Mouse (Mus musculus): ENCODE measurements around the gene Radil. TPM values are rescaled to one million over a fixed set of nuclear protein-coding genes. Genes with fewer than 3 reads are reported as not detected.
A peak's percentile ranks its signal among the peaks of the same experiment; 100 is the strongest.

Radil gene
- polyA plus RNA-seq, 1 experiment: 1.9 TPM

DNA sequence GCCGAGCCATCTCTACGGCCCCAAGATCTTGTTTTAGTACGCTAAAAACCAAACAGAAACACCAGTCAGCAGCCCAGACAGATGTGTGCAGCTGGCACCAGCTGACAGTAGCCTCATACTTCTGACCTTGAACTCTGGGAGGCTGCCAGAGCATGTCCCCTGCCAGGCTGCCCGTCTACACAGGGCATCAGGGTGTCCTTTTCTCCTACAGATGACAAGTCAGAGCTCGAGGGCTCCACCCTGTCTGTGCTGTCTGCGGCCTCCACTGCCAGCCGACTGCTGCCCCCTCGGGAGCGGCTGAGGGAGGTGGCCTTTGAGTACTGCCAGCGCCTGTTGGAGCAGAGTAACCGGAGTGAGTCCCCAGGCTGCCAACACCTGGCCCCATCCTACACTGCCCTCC, 81.1 kb downstream of the Radil start:
- Histone ChIP-seq H3K9me3 (no peaks in the 10 kb centered on the region), H3K4me1 (peaks cover 26% of the 10 kb centered on the region), H3K27me3 (replicated peaks) (no peaks in the 10 kb centered on the region), H3K36me3 (replicated peaks; ENCODE audit: low read length) (peaks cover 87% of the 10 kb centered on the region), H3K4me3 (replicated peaks) (no peak overlapping the region)
- no peak for TF ChIP-seq FLI1 (IDR thresholded peaks at IDR 0.05; ENCODE audit: low read length)
- TF ChIP-seq GATA1 (IDR thresholded peaks at IDR 0.05; ENCODE audit: borderline replicate concordance, low read length): no peak

DNA sequence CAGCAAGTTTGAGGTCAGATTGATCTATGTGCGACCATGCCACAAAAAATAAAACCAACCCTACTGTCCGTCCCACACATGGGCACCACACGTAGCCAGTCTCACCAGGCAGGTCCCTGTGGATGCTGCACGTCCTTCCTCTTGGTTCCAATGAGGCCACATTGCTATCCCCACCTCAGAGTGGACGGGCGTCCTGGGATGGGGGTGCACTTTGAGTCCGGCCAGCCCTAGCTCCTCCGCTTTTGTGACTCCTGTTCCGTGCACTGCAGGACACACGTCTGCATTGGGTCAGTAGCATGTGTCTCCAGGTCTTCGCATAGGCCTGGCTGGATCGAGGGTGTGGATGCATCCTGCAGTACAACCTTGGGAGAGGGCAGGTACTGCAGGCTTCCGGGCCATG, 82.5 kb downstream of the Radil start:
- H3K4me1 ChIP-seq: peaks cover 22% of the 10 kb centered on the region
- peaks cover 73% of the 10 kb centered on the region for H3K36me3 ChIP-seq (replicated peaks; ENCODE audit: low read length)
- no peak for TF ChIP-seq FLI1 (IDR thresholded peaks at IDR 0.05; ENCODE audit: low read length)
- TF ChIP-seq GATA1 (IDR thresholded peaks at IDR 0.05; ENCODE audit: borderline replicate concordance, low read length): no peak

DNA sequence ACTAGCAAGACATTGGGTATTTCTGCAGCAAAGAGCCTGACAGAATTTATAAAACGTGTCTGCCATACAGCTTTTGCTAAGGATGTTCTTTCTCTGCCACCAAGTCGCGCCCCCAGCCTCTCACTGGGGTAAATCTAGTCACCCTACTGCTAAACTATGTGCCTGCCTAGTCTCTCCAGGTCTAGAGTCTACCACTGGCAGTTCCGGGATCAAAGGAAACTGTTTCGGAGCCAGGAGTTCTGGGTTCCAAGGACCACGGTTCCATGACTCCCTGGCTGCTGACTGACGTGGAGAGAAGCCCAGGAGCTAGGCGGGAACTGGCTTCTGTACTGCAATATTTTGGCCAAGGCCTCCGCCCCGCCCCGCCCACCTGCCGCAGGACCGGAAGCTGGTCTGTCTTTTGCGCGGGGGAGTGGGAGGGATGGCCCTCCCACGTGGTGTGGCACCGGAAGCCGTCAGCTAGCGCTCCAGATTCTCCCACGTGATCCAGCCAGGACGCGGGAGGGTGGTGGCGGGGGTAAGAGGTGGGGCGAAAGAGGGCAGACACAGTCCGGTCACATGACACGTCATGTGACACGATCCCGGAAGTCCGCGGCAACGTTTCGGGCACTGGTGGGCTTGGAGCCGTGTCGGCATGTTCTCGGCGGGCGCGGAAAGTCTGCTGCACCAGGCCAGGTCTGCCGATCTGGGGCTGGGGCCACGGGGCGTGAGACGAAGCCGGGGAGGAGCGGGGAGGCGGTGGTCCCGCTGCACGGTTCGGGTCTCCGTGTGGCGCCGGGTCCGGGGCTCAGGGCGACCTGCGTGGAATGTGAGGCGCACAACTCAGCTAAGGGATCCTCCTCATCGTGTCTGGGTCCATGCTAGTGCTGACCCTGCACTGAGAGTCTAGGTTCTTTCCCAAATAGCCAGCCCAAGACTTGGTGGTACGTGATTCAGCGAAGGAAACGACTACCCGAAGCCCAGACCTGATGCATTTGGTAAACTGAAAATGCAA, 87.1 kb downstream of the Radil start, which contains the start of gene Ap5z1:
Gene Ap5z1, plus strand, starts transcription at position 484 of the 994 bp plus-strand sequence.
- peaks cover 8% of the 10 kb centered on the region for H3K9me3 ChIP-seq
- peak within 1 kb of the TSS; percentile 95 for H3K4me3 ChIP-seq (replicated peaks)
- peaks cover 64% of the 10 kb centered on the region for H3K36me3 ChIP-seq (replicated peaks; ENCODE audit: low read length)
- H3K27me3 ChIP-seq (replicated peaks): no peaks in the 10 kb centered on the region
- no peak for TF ChIP-seq GATA1 (IDR thresholded peaks at IDR 0.05; ENCODE audit: borderline replicate concordance, low read length)
- peak; percentile 86; the same call in 1 of the 2 replicates for TF ChIP-seq FLI1 (IDR thresholded peaks at IDR 0.05; ENCODE audit: low read length)
- H3K4me1 ChIP-seq: peaks cover 41% of the 10 kb centered on the region

More for the DNA sequence above, 82.5 kb downstream of the Radil start:
- Histone ChIP-seq H3K9me3 (no peaks in the 10 kb centered on the region), H3K27me3 (replicated peaks) (no peaks in the 10 kb centered on the region), H3K4me3 (replicated peaks) (no peak overlapping the region)

DNA sequence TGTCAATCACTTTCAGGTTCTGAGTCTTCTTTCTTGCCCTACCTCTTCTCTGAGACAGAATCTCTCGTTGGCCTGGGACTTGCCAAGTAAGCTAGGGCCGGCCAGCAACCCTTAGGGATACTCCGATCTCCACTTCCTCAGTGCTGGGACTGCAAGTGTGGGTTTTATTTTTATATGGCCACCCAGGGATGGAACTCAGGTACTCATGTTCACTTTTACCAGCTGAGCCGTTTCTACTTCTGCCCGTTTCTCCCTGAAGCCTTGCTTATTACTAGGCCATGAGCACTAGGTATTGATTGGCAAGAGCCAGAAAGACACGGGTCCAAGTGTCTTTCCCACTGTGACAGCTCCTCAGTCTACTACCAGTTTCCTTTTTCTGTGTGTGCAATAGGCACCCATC, 87.9 kb downstream of the Radil start:
- peaks cover 64% of the 10 kb centered on the region for H3K36me3 ChIP-seq (replicated peaks; ENCODE audit: low read length)
- H3K27me3 ChIP-seq (replicated peaks): no peaks in the 10 kb centered on the region
- TF ChIP-seq GATA1 (IDR thresholded peaks at IDR 0.05; ENCODE audit: borderline replicate concordance, low read length) (no peak), FLI1 (IDR thresholded peaks at IDR 0.05; ENCODE audit: low read length) (no peak)
- peaks cover 49% of the 10 kb centered on the region for H3K4me1 ChIP-seq
- H3K9me3 ChIP-seq: peaks cover 8% of the 10 kb centered on the region
- H3K4me3 ChIP-seq (replicated peaks): peak overlapping the region; percentile 95

DNA sequence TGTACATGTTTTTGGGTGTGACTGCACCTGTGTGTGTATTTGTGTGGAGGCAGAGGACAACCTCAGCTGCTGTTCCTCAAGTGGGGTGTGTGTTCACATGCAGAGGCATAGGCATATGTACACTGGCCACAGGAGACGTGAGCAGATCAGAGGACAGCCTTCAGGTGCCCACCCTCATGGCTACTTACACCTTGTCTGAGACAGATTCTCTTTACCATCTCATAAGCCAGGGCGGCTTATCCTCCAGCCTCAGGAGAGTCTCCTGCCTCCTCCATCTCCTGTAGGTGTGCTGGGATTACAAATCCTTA, 88.3 kb downstream of the Radil start:
- TF ChIP-seq FLI1 (IDR thresholded peaks at IDR 0.05; ENCODE audit: low read length): no peak
- TF ChIP-seq GATA1 (IDR thresholded peaks at IDR 0.05; ENCODE audit: borderline replicate concordance, low read length): no peak
- Histone ChIP-seq H3K4me1 (peaks cover 51% of the 10 kb centered on the region), H3K4me3 (replicated peaks) (peak overlapping the region; percentile 15), H3K9me3 (peaks cover 8% of the 10 kb centered on the region), H3K36me3 (replicated peaks; ENCODE audit: low read length) (peaks cover 64% of the 10 kb centered on the region), H3K27me3 (replicated peaks) (no peaks in the 10 kb centered on the region)

DNA sequence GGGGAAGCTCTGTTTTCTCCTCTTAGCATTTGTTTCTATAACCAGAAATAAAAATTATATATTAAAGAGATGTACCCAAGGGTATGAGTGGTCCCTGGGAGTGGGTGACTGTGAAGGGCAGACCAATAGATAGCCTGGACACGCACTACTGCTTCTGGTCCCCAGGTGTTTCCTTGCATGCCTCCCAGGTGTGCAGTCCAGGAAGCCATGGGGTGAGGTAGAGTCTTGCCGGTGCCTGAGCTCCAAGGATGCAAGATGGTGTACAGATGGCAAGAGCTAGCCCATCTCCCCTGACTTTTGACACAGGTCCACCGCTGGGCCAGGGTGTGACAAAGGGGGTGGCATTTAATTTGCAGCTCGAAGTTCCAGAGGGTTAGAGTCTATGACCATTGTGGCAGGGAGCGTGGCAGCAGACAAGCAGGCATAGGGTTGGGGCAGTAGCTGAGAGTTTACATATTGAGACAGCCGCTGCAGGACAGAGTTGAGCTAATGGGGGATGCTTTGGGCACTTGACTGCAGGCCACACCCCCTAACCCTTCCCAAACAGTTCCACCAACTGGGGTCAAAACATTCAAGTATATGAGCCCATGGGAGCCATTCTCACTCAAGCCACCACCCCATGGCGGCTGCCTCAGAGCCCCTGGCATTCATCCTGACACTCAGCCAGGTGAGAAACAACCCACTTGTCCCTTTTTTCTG, 88.8 kb downstream of the Radil start:
- no peaks in the 10 kb centered on the region for H3K27me3 ChIP-seq (replicated peaks)
- TF ChIP-seq FLI1 (IDR thresholded peaks at IDR 0.05; ENCODE audit: low read length) (no peak), GATA1 (IDR thresholded peaks at IDR 0.05; ENCODE audit: borderline replicate concordance, low read length) (no peak)
- no peak overlapping the region for H3K4me3 ChIP-seq (replicated peaks)
- peaks cover 8% of the 10 kb centered on the region for H3K9me3 ChIP-seq
- H3K36me3 ChIP-seq (replicated peaks; ENCODE audit: low read length): peaks cover 64% of the 10 kb centered on the region
- peaks cover 56% of the 10 kb centered on the region for H3K4me1 ChIP-seq

DNA sequence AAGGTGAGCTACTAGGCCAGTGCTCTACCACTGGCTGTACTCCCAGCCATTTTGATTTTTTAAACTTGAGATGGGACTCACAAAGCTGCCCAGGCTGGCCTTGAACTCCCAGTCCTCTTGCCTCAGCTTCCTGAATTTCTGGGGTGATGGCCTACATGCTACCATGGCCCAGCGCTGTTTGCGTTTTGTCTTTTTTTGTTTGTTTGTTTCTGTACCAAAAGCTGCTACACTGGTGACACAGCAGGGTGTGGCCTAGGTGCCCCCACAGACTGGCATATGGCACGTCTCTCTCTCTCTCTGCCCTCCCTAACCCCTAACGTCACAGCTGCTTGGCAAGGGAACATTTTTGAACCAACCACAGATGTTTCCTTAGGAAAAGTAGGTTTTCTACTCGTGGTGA, 91.1 kb downstream of the Radil start:
- H3K4me1 ChIP-seq: peaks cover 54% of the 10 kb centered on the region
- no peaks in the 10 kb centered on the region for H3K27me3 ChIP-seq (replicated peaks)
- TF ChIP-seq FLI1 (IDR thresholded peaks at IDR 0.05; ENCODE audit: low read length) (no peak), GATA1 (IDR thresholded peaks at IDR 0.05; ENCODE audit: borderline replicate concordance, low read length) (no peak)
- H3K4me3 ChIP-seq (replicated peaks): no peak overlapping the region
- H3K9me3 ChIP-seq: peaks cover 8% of the 10 kb centered on the region
- peaks cover 71% of the 10 kb centered on the region for H3K36me3 ChIP-seq (replicated peaks; ENCODE audit: low read length)

DNA sequence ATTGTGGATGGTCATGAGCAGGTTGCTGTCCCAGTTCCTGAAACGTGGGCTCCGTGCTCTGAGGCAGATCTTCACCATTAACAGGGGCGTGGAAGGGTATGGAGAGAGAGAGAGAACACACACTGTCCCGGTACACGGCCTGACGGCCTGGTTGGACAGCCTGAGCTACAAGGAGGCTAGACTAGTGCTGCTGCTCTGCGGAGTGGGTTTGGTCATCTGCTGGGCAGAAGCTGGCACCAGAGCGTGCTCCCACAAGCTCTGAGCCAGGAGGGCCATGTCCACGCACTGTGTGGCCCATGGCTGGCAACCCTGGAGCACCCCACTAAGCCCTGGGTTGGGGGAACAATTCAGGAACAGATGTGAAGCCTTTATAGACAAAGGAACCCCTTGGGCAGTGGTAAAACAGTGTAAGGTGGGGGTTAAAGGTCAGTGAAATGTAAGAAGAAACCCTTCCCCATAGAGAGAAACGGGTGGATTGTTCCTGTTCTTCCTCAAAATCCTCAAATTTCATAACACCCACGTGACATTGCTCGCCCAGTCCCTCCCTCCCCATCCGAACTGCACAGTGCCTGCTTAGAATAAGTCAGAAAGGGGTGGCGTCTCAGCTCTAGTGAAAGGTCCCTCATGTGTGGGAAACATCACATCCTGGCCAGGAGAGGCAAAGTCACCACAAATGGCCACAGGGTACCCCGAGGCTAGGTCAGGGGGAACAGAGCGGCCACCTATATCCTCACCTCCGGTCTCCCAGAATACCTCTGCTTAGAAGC, 91.9 kb downstream of the Radil start:
- peaks cover 79% of the 10 kb centered on the region for H3K36me3 ChIP-seq (replicated peaks; ENCODE audit: low read length)
- peaks cover 48% of the 10 kb centered on the region for H3K4me1 ChIP-seq
- no peaks in the 10 kb centered on the region for H3K27me3 ChIP-seq (replicated peaks)
- TF ChIP-seq FLI1 (IDR thresholded peaks at IDR 0.05; ENCODE audit: low read length): no peak
- TF ChIP-seq GATA1 (IDR thresholded peaks at IDR 0.05; ENCODE audit: borderline replicate concordance, low read length): no peak
- no peak overlapping the region for H3K4me3 ChIP-seq (replicated peaks)
- H3K9me3 ChIP-seq: peaks cover 8% of the 10 kb centered on the region

DNA sequence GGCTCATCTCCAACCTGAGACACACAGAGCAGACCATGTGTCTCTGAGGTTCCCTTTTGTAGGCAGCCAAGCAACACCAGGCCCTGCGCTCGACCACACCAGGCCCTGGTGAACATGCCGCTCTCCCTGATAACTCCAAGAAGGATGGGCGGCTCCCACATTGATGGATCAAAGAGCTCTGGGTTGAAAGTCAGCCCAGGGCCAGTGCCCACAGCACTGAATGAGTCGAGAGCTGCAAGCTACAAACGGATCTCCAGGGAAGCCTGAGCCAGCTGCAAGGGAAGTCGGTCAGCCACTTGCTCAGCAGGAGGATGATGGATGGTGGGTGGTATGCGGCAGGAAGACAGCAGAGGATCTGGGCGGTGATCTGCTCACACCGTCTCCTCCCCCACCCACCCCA, 93.6 kb downstream of the Radil start:
- H3K9me3 ChIP-seq: peaks cover 5% of the 10 kb centered on the region
- H3K4me1 ChIP-seq: peaks cover 37% of the 10 kb centered on the region
- H3K27me3 ChIP-seq (replicated peaks): no peaks in the 10 kb centered on the region
- no peak overlapping the region for H3K4me3 ChIP-seq (replicated peaks)
- no peak for TF ChIP-seq FLI1 (IDR thresholded peaks at IDR 0.05; ENCODE audit: low read length)
- no peak for TF ChIP-seq GATA1 (IDR thresholded peaks at IDR 0.05; ENCODE audit: borderline replicate concordance, low read length)
- peaks cover 91% of the 10 kb centered on the region for H3K36me3 ChIP-seq (replicated peaks; ENCODE audit: low read length)
